Mouse (Mus musculus): ENCODE results near the gene Tas1r1.

Gene Tas1r1

DNA sequence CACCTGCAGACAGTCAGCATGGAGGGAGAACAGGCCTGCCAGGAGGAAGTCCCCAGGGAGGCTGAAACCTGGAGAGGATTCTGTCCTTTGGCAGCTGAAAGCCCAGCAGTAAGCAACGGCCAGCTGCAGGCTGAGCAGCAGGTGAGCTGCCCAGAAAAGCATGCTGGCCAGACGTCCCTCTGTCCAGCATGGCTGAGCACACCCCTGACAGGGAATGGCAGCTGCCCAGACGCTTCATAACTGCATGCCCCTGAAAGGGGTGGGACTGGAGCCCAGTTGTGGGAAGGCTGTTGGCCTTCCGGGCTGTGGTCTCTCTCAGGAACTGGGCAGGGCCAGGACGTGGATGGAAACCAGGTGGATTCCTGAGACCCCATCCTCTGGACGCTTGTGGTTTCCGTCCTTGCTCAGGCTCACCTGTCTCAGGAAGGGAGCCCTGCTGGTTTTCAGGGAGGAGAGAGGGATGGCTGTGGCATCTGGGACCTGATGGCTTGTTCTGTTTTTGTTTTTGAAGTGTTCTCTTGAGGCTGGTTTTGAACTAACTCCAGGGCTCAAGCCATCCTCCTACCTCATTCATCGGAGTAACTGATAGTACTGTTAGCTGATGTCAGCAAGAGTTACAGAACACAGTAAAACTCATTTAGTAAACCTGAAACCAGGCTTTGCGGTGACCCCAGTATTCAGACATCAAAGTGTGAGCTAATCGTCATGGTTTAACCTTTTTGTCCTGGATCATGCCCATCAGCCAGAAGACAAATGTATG lies at the start of gene Tas1r1:
Gene Tas1r1, minus strand, starts transcription at position 344 of the 760 bp plus-strand sequence.
- no peak for DNase-seq (ENCODE audit: low spot score in 2 of 2)

DNA sequence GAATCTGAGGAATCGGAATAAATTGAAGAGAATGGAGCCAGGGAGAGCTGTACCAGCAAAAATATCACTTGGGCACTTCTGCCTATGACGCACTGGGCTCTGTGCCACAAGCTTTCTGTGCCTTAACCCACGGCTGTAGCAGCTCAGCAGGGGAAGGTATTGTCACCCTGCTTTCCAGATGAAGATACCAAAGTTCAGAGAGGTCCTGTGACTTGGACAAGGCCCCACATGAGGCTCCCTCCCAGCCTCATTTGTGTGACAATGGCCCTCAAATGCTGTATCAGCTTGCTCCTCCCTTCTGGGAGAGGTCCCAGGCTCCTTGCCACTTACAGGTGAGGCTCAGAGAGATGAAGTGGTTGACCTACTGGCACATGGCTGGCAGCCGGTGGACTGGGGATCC lies 49.8 kb upstream of the Tas1r1 start:
- DNase-seq (ENCODE audit: low spot score in 2 of 2), result no peak

DNA sequence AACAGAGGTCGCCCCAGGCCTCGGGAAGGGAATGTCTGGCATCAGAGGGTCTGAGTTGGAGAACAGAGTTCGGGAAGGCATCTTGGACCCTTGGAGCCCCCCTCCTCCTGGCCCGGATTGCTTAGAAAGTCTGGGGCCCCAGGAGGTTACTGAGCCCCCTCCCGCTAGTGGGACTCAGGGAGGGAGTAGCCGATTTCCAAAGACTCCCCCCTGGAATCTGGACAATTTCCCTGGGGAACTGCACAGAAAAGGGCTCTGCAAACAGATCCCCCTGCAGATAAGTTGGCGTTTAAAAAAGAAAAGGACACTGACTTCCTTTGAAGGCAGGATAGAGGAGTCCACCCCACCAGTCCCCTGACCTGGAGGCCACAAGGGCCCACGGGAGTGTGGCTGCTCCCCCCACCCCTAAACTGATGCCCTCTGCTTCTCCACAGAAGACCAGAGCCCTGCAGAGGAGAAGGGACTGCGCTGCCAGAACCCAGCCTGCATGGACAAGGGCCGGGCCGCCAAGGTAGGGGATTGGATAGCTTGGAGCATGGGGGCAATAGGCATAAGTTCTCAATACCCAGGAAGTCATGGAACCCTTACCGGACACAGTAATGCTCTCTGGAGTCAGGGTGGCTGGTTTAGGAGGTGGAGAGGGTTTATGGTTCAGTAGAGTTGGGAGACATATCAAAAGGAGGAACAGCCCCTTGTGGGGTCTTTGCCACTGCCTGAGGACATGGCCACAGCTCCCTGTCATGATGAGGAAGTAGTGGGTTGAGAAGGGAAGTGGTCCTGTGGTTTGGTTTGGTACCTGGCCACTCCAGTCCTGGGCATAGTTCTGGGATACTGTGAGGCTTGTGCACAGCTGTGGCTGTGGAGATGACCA lies 49.1 kb upstream of the Tas1r1 start:
- DNase-seq (ENCODE audit: low spot score in 2 of 2), result no peak

- peak; percentile 58 to 61 for DNase-seq (ENCODE audit: low spot score in 2 of 2)
Observed at GRCm38 (mm10) chr4:152086505-152087210, 48.3 kb upstream of the Tas1r1 start.

DNA sequence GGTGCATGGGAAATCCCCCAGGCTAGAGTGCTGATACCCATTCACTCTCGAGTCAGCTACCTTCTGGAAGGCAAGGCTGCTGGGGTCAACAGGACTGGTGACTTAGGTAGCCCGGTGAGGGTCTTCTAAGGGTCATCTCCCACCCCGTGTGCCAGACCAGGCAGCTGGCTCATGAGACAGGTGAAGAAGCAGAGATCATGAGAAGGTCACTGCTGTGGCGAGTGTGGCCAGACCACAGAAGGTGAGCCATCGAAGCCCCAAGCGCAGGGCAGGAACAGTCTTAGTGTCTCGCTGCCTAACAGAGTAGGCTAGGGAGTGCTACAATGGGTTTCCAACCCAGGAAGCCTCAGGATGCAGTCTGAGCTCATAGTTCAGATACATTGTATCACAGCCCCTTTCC lies 46.2 kb upstream of the Tas1r1 start:
- no peak for DNase-seq (ENCODE audit: low spot score in 2 of 2)

GRCm38 (mm10) chr4:152083611-152084220 lies 45.3 kb upstream of the Tas1r1 start:
- no peak for DNase-seq (ENCODE audit: low spot score in 2 of 2)

GRCm38 (mm10) chr4:152079931-152080330 lies 41.6 kb upstream of the Tas1r1 start:
- no peak for DNase-seq (ENCODE audit: low spot score in 2 of 2)

DNA sequence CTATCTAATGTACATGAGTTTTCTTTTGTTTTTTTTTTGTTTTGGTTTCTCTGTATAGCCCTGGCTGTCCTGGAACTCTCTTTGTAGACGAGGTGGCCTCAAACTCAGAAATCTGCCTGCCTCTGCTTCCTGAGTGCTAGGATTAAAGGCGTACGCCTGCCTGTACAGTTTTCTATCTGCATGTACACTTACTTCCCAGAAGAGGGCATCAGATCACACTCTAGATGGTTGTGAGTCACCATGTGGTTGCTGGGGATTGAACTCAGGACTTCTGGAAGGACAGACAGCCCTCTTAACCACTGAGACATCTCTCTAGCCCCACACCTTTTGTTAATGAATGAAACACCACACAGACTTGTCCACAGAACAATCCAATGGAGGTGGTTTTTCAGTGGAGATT lies 40.9 kb upstream of the Tas1r1 start:
- DNase-seq (ENCODE audit: low spot score in 2 of 2), result no peak

DNA sequence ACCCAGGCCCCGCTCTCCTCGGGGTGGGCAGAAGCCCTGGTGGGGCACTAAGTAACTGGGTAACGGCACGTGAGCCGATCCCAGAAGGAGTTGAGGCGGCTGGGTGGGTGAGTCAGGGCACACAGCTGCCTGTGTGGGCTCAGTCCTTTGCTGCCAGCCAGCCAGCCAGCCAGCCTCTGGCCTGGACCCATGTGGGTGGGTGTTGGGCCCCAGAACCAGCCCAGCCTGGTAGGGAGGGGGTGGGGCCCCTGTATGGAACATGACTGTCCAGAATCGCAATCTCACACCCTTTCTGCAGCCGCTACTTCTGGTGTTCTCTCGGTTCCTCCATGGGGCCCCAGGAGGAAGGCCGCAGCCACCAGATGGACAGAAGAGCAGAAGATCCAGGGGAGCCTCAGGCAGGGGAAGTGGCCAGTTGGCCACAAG lies 39.8 kb upstream of the Tas1r1 start:
- DNase-seq (ENCODE audit: low spot score in 2 of 2), result no peak

DNA sequence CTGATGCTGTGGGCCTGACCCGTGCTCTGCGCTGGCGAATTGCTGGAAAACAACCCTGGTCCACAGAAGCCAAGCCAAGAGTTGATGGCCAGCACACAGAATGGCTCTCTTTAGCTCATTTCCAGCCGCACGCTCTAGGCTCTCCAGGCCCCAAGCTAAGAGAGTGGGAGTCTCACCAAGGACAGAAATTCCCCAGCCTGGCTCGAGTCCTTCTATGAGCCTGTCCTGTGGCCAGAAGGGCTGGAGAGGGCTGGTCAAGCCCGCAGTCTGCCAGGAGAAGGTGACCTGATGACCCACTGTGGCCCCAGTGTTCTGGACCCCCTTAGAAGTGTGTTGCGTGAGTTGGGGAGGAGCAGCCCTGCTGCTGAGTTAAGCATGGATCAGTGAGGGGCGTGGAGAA lies 38.8 kb upstream of the Tas1r1 start:
- no peak for DNase-seq (ENCODE audit: low spot score in 2 of 2)

GRCm38 (mm10) chr4:152074548-152074947 lies 36.2 kb upstream of the Tas1r1 start:
- no peak for DNase-seq (ENCODE audit: low spot score in 2 of 2)

GRCm38 (mm10) chr4:152073715-152074114 lies 35.3 kb upstream of the Tas1r1 start:
- DNase-seq (ENCODE audit: low spot score in 2 of 2), result no peak

DNA sequence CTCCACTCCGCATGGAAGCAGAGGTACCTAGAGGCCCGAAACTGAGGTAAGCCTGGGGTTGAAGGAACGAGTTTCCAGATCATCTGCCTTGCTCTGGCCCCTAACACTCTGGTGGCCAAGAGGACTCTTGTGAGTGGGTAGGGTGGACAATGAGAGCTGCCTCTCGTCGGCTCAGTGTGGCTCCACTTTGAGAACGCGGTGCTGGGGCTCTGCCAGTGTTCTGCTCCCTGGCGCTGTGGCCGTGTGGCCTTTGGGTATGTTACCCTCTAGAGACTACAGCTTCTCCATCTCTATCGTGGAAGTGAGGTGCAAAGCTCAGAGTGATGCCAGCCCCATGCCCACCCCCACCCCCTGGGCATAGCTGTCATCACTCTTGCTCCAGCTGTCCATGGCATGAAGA lies 34.3 kb upstream of the Tas1r1 start:
- no peak for DNase-seq (ENCODE audit: low spot score in 2 of 2)

DNA sequence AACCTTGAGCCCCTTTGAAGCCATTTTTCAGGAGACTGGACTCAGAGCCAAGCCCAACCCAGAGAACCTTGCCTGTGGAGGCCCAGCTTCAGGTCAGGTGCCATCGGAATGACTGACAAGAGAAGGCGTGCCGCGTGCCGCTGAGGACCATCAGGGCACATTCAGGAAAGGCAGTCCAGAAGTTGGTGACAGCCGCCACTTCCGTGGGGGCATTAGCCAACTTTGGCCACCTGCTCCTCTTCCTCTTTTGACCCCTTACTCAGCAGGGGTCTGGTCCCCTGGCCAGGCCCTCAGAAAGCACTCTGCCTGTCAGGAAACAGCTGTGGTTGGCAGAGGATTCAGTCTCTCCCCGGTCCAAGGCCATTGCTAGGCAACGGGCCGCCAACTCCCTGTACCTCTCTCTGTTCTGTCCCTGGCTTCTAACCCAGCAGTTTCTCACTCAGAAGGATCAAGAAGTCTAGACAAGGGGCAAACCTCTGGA lies 33.8 kb upstream of the Tas1r1 start, which contains the start of gene Plekhg5:
Gene Plekhg5, plus strand, starts transcription at position 378 of the 481 bp plus-strand sequence.
- no peak for DNase-seq (ENCODE audit: low spot score in 2 of 2)

DNA sequence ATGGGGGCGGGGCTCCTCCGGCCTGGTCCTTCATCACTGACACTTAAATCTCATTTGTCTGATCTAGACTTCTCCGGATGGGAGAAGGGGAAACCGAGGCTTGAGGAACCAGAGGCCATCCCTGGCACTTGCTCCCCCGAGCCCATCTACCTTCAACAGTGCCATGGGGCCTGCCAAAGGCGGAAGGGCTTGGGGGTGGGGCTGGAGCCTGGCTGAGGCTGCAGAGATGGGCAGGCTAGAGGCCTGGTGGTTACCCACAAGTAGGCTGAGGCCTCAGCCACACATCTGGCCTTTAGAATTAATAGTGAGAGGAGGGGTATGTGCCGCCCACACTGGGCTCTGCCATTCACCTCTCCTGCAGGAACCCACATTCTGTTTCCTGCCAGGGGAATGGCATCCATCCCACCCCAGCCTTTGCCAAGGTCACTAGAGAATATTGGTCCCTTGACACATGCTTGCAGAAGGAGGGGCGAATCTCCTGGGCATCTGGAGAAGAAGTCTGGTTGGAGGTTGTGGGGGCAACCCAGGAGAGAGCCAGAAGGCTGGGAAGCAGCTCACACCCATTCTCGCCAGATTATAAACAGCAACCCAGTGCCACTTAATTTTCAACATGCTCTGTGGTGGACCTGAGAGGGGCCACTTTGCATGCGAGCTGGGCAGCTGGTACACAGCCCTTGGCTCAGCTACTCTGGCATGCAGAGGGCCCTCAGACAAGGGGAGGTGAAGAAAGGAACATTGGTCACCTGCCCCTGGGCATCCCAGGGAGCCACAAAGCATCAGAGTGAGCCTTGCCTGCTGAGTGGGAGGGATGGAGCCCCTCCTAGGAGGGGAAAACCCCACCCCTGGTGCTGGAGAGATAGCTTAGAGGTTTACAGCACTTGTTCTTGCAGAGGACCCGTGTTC lies 32.4 kb upstream of the Tas1r1 start:
- no peak for DNase-seq (ENCODE audit: low spot score in 2 of 2)

DNA sequence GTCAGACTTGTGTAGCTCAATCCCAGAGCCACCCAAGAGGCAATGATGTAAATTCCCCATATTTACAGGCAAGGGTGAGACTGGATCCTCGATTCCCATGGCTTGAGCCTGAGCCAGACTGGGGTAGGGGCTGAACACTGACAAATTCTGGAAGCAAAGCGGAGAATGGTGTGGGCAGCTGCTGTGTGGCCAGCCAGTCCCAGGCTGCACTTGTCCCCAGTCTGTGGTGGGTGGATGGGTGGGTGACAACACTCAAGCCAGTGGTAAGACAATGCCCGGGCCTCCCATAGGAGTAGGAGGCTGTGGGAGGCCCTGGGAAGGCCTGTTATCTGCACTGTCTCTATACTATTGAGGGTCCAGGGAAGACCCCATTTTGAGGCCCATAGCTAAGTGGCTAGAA lies 30.9 kb upstream of the Tas1r1 start:
- no peak for DNase-seq (ENCODE audit: low spot score in 2 of 2)

- no peak for DNase-seq (ENCODE audit: low spot score in 2 of 2)
Observed at GRCm38 (mm10) chr4:152068166-152068724, 29.9 kb upstream of the Tas1r1 start.

DNA sequence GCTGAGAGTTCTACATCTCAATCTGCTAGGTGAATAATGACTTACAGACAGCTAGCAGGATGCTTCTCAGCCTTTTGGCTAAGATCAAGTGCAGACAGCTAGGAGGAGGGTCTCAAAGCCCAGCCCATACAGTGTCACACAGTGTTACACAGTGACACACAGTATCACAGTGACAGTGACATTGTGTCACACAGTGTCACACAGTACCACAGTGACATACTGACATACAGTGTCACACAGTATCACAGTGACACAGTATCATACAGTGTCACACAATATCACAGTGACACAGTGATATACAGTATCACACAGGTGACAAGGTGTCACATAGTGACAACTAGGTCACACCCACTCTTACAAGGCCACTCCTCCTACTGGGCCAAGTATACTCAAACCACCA lies 28.9 kb upstream of the Tas1r1 start:
- DNase-seq (ENCODE audit: low spot score in 2 of 2), result no peak

GRCm38 (mm10) chr4:152062390-152063110 lies 24.2 kb upstream of the Tas1r1 start:
- DNase-seq (ENCODE audit: low spot score in 2 of 2), result no peak

DNA sequence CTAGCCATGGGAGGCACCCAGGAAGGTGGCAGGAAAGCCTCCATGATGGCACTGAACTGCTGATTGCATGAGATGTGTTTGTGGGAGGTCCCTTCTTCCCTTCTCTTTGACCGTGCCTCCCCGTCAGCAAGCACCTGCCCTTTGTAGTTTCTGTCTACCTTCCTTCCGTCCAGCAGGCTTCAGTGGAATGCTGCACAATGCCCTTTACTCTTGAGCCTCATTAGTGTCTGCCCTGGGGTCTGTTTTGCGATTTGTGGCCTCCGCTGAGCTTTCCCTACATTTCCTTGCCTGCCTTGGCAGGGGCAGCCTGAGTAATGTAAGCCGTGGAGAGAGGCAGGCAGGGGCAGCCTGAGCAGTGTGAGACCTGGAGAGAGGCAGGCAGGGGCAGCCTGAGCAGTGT lies 6.2 kb upstream of the Tas1r1 start:
- no peak for DNase-seq (ENCODE audit: low spot score in 2 of 2)
